In the genomic region with DNA sequence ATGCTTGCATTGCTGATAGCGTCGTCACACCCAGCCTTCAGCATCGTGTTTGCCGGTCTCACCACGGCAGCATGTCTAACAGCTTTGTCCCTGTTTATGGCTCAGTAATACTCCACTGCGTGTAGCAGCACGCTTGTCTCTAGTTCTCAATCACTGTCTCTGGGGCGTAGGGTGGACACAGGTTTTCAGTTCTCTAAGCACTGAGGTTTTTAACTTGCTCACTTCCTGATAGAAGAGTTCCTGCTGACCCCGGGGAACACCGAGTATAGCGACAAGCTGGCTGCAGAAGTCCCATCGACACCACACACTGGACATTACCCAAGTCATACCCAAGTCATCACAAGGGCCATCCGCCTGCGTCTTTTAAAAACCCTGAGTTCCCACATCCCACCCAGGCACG, we compare ENCODE assay signal across 7 mouse cellular contexts.
"Had no signal": no experiment of that assay in that cellular context is flagged by ENCODE, and none has a peak within 500 bp of the region (broad histone marks: within the 10 kb centered on the region; RNA-seq: fewer than 3 reads in every experiment).

No protein-coding gene starts in this region.

- H3K9me3 ChIP-seq: limb, embryonic 12.5 days; midbrain, embryonic 15.5 days; neural tube, embryonic 15.5 days had no signal

- H3K4me3 ChIP-seq: limb, embryonic 12.5 days; liver, embryonic 12.5 days; midbrain, embryonic 15.5 days; neural tube, embryonic 15.5 days had no signal

- H3K27ac ChIP-seq: limb, embryonic 12.5 days; liver, embryonic 12.5 days; midbrain, embryonic 15.5 days; neural tube, embryonic 15.5 days had no signal

- H3K36me3 ChIP-seq: liver, embryonic 12.5 days; midbrain, embryonic 15.5 days; neural tube, embryonic 15.5 days had no signal

- DNase-seq: kidney, adult 18-20 months; kidney, postnatal 10 days; thymus, postnatal 4 days had no signal

- H3K27me3 ChIP-seq: midbrain, embryonic 15.5 days; neural tube, embryonic 15.5 days had no signal

- ATAC-seq: liver, embryonic 12.5 days; midbrain, embryonic 15.5 days had no signal
